Mouse (Mus musculus) heart, postnatal 36 days (tissue): ENCODE measurements around the gene Prkcq. TPM values are rescaled to one million over a fixed set of nuclear protein-coding genes. Genes with fewer than 3 reads are reported as not detected.

Experiments
- DNase-seq, 2 experiments: peaks; one replicate each; pipeline ENCODE4 v3.0.0; 2021 to 2022
- intact Hi-C: fragments of 180-260 bp; cut with DNase I; formaldehyde crosslinking; loops from one replicate; pipeline ENCODE4 v1.15.1; 2025
- total RNA-seq, 2 experiments: library from RNA; stranded (reverse); gene quantifications; 2 replicates each; pipeline ENCODE4 v1.2.3; 2021

Gene Prkcq
- total RNA-seq, 2 experiments from 2014 or later, result 2.1 TPM

DNA sequence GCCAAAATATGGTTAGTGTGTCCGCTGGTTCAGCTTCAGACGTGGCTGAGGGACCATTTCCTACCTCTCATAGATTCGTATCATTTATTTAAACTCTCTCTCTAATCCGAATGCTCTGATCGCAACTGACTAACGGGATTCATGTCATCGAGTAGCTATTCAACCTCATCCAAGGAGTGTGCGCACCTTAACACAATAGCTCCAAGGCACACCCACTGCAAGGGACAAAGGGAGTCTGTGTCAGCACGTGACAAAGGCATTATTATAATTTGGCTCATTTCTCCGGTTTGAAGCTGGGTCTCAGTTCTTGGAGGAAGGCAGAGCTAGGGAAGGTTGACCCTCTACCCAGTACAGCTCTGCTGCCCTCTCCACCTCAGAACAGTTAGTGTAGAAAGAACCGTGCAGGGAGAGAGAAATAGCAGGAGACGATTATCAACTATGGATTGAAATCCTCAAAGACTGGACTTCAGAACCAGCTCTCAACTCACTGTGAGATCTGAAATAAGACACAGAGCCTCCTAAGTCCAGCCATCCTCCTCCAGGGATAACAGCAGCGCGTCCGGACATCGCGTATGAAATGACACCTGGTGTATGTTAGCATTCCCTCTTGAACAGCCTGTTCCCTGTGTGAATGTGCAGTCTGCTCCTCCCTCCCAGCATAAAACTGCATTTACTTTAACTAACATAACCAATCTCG is 116.1 kb downstream of the Prkcq start:
- DNase-seq, result no peak

DNA sequence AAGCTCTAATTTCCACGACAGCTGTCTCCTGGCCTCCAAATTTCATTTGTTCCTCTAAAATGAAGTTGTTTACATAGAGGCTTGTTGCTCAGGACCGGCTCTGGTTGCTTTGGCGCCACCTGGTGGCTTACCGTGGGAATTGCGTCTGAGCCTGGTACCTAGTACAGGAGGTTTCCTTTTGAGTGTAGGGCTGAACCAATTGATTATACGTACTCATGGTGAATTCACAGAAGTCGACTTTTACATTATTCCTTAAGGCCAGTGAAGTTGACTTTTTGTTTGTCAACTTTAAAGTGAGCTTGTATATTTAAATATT is 116.6 kb downstream of the Prkcq start:
- intact Hi-C loops, result loop anchor here (1.0 kb wide), 1 partner anchor 175 kb away; no protein-coding TSS in a partner anchor
- peak; percentile 75 to 83 for DNase-seq

More for the DNA sequence above, 116.1 kb downstream of the Prkcq start:
- intact Hi-C loops, result loop anchor here (1.0 kb wide), 1 partner anchor 175 kb away; no protein-coding TSS in a partner anchor

GRCm38 (mm10) chr2:11290931-11291330 is 119.0 kb downstream of the Prkcq start:
- intact Hi-C loops, result no loop called here
- DNase-seq, result no peak

DNA sequence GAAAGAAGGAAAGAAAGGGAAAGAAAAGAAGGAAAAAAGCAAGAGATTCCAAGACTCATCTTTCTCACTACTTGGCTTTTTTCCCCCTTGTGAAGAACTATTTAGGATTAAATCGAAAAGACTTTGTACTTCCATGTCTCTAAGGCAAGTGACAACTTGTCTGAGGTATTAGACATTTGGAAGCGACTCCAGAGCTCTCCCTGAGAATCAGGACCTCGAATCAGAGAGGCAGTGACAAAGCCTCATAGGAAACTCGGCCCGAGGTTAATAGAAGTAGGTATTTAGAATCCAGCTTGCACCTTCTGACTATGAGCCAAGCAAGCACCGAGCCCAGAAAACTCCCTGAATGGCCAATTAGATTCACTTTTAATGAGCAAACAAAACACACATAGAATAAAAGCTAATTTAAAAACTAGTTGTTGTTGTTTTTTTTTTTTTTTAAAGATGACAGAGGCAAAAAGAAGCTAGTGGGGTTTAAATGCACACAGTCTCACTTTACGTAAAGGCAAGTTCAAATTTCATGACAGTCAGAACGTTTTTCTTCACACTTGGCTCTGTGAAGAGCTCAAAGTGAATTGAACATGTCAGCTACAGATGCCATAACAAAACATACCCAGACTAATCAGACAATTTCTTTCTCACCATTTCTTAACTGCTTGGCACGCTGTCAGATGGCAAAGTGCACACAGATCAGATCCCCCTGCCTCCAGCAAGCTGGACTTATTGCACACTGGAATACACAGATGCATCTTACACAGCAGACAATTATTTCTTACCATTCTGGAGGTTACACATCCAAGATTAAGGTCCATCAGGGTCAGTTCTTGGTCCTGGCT is 119.9 kb downstream of the Prkcq start:
- intact Hi-C loops, result no loop called here

DNA sequence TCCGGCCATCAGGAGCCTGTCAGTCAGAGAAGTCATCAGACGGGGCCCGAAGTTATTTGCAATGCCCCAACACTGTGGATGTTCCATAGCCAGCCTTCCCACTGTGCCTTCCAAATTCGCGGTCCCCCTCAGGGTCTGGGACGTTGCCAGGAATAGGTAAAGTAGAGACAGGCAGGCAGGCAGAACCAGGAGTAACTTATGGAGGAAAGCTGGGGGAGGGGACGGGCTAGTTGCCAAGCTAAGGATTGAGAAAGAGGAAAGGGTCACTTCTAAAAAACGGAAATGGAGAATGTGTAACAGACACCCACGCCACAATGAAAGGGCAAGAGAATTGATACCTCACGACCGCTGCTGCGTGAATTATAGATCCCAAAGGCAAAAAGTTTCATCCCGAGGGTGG is 121.2 kb downstream of the Prkcq start:
- no peak for DNase-seq
- intact Hi-C loops, result no loop called here

More for the DNA sequence above, 119.9 kb downstream of the Prkcq start:
- DNase-seq, result no peak

DNA sequence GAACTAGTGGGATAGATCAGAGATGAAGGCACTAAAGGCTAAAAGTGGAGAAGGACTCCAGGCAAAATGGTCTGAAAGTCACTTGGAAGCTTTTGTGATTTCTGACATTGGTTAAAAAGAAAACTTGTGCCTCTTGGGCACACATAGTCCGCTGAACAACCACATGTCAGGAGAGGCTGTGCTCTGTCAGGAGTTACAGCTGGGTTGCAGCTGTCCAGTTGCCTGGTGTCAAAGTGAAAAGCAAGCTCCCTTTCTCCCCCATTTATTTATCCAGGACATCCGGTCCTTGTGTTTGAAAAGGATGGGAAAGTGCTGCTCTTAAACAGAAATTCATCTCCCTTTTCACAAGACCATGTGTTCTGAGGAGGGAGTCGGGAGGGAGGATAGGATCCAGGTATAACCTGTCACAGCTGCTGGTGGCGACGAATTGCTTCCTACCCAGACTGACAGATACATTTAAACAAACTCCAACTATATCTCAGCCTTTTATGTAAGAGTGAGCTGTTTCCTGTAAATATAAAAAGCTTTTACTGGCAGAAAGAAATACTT is 122.8 kb downstream of the Prkcq start:
- intact Hi-C loops, result no loop called here
- no peak for DNase-seq

GRCm38 (mm10) chr2:11298811-11299210 is 126.9 kb downstream of the Prkcq start:
- intact Hi-C loops, result no loop called here
- no peak for DNase-seq

DNA sequence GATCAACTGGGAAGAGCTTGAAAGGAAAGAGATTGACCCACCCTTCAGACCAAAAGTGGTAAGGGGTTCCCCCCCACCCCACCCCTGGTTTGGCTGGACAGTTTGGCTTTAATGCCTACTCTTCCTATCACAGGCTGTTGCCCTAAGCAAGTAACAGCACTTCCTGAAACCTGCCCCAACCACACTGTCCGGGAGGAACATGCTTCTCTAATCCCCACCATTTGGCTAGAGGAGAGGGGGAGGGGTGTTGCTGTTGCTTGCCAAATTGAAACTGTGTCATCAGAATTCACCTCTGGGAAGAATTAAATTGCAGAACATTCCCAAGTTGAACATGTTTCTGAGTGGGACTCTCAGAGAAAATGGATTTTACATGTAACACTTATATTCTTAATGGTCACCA is 127.5 kb downstream of the Prkcq start:
- intact Hi-C loops, result no loop called here
- no peak for DNase-seq

- DNase-seq, result no peak
- intact Hi-C loops, result no loop called here
Measured at GRCm38 (mm10) chr2:11300362-11300761, 128.5 kb downstream of the Prkcq start.

DNA sequence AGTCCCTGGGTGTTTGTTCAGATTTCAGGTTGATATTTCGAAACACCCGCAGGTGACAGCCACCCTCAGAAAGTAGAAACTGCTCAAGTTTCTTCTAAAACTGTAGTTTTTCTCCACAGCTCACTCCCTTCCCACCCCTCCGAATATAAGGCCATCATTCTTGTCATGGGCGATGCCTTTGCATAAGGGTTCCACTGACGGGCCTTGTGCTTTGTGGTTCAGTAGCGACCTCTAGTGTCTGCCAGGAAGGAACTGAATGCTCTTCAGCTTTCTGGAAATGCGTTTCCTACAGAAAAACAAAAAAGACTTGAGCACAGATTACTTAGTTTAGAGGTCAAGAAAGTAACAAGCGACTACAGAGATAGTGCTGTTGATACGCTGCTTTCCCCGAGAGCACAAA is 148.3 kb downstream of the Prkcq start:
- intact Hi-C loops, result no loop called here
- no peak for DNase-seq

GRCm38 (mm10) chr2:11322396-11322795 is 150.5 kb downstream of the Prkcq start:
- no peak for DNase-seq
- intact Hi-C loops, result no loop called here

DNA sequence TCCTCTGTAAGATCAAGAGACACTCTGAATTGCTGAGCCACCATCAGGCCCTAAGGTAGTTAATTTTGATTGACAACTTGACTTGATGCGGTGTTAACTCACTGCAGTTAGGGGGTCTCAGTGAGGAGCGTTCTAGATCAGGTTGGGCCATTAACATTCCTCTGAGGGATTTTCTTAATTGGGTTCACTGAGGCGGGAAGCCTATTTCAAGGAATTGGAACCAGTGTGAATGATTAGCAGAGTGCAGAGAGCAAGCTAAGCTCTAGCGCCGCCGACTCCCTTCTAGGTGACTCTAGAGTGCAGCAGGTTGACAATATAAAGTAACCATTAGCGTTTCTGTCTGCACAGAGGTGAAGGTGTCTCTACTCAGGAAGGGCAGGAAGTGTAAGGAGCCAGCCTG is 155.4 kb downstream of the Prkcq start:
- no peak for DNase-seq
- intact Hi-C loops, result no loop called here

DNA sequence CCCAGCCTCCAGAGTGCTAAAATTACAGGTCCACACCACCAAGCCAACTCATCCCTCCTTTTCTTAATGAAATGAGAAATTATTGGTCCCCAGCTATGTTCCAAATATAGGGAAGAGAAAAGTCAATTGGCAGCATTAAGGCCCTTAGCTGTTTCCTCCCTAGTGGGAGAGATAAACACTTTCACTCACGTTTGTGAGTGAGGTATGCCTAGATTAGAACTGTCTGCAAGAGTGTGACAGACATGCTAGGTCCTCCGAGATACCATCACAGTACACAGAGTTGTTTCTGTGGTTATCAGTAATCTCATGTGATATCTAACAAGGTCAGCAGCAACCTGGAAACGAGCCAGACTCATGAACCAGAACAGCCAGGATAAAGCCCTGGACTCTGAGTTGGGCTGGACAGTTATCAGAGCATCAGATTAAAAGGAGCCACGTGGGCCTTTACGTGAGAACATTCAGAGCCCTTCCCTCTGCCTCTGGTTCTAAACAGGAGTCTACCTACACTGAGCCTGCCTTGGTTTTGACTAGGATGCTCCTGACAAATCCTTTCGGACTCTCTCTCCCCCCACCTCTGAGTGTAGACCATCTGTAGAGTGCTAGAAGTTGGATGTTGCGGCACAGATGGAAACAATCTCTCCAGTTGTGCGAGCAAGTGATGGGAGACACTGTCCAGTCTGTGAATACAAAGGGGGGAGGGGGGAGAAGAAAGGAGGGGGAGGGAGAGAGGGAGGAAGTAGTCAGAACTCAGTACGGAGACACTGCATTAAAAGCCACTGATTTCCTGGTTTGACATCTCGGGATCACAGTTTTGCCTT is 157.7 kb downstream of the Prkcq start:
- intact Hi-C loops, result loop anchor here (5.0 kb wide), 1 partner anchor 358 kb away; no protein-coding TSS in a partner anchor

DNA sequence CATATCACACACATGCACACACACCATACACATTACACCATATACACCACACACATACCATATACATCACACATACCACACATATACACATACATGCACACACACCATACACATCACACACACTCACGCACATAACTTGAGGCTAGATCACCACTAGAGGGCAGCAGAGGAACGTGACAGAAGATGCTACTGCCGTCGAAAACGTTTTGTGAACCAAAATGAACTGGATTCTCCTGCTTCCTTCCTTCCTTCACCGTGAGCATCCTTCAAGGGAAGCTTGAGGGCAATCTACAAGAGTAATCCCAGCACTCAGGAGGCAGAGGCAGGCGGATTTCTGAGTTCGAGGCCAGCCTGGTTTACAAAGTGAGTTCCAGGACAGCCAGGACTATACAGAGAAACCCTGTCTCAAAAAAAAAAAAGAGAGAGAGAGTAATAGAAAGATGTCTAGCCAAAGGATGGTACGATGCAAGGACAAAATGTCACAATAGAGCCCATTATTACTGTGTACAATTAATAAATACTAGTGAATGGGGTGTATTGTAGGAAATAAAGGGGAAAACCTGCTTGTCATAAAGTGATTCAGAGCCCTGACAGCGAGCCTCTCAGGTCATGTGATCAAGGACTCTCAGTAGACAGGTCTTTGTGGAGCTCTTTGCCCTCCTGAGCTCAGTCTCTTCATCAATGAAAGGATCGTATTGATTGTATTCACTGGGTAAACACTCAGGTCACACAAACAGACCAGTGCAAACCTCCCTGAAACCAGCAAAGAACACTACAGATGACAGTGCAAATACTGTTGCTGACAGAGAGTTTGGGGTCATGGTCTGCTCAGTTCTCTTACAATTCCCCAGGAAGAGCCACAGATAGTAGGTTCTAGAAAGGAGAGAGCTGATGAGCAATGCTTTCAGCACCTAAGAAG is 159.9 kb downstream of the Prkcq start:
- DNase-seq, result peak; percentile 65 to 69
- intact Hi-C loops, result loop anchor here (1.0 to 5.0 kb wide), 3 partner anchors 171 to 356 kb away; no protein-coding TSS in a partner anchor

More for the DNA sequence above, 157.7 kb downstream of the Prkcq start:
- DNase-seq, result no peak

- intact Hi-C loops, result loop anchor here (5.0 kb wide), 1 partner anchor 355 kb away; no protein-coding TSS in a partner anchor
- no peak for DNase-seq
Measured at GRCm38 (mm10) chr2:11332469-11332868, 160.6 kb downstream of the Prkcq start.

- intact Hi-C loops, result loop anchor here (5.0 kb wide), 1 partner anchor 354 kb away; no protein-coding TSS in a partner anchor
- DNase-seq, result peak; percentile 25 to 27
Measured at GRCm38 (mm10) chr2:11333301-11334017, 161.6 kb downstream of the Prkcq start.

DNA sequence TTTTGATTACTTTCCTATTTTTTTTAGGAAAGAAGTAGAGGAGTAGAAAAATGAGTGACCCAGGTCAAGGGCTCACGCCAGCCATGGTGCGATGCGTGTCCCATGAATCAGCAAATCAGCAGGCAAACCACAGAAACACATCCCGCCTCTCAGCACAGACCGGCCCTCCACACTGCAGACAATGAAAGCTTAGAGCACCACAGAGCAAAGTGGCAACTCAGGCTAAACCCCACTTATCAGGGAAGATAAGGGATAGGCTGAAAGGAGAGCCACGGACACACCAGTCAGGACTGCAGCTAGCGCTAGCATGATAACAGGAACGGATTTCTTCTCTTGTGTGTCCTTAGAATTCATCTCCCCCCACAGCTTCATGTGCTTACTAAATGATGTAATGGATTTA is 164.4 kb downstream of the Prkcq start:
- DNase-seq, result no peak
- intact Hi-C loops, result no loop called here

DNA sequence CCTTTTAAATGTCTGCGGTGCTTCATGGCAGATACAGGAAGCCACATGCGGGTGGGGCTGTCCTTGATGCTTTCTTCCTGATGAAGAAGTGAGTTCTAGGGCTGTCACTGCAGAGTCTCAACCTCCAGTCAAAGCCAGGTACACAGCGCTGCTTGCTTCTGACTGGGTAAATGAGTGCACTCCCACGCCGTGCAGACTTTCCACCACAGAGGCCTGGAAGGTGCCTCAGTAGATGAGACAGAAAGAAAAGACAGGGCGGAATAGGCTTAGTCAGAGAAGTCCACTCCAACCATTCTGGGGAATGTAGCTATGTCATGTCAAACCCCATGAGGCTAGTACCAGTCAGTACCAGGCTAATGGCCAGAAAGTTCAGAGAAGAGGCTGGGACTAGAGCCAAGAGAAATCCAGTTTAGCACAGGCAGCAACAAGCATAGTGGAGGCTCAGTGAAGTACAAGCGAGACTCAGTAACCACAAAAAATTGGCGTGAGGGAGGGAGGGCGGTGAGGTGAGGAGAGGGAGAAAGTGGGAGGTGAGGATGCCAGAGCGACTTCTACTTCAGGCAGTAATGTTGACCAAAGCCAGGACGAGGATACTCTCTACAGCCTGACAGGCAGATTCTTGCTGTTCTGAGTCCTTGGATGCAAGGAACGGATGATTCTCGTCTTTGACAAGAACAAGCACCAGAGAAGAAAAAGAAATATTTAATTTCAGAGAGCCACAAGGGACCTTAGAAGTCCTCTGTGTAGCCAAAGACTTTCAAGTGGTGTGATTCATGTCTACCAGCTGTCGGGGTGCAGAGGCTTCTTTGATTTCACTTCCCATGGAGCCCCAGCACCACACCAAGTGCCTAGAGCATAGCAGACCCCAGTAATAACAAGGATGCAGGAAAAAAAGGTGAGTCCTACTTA is 167.3 kb downstream of the Prkcq start:
- intact Hi-C loops, result no loop called here
- no peak for DNase-seq
